Comparison of ENCODE assay signal across 14 mouse cellular contexts in the genomic region with DNA sequence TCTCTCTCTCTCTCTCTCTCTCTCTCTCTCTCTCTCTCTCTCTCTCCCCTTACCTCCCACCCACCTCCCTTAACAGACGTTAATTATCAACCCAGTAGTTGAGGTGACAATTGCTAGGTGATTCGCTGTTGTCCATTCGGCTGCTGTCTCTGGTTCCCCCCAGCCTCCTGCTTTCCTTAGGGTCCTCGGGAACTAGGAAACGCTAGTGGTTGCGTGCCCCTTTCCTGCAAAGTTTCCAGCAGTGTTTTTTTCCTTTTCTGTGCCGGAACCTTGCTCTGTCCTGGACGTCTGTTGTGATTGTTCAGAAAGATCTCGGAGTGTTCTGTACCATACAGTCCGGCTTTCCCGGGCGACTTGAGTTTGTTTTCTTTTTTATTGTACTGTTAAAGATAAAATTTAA. TPM values are rescaled to one million over a fixed set of nuclear protein-coding genes. Genes with fewer than 3 reads are reported as not detected.
DNase-seq lines count a peak whose midpoint lies in the region; ATAC-seq and TF ChIP-seq lines count a peak whose summit lies in the region.
"Had no signal": no experiment of that assay in that cellular context is flagged by ENCODE, and none has a peak within 500 bp of the region (broad histone marks: within the 10 kb centered on the region; RNA-seq: fewer than 3 reads in every experiment).

No protein-coding gene starts in this region.

- H3K4me2 ChIP-seq in heart, embryonic 11.5 days, result peak overlapping the region; percentile 45
- peak overlapping the region; percentile 27; the same call in 1 of the 2 replicates for H3K4me2 ChIP-seq in liver, postnatal 0 days (ENCODE audit: low read depth, low read length)
- no peak overlapping the region for H3K4me2 ChIP-seq in liver, embryonic 12.5 days
- peak overlapping the region; percentile 50 for H3K4me2 ChIP-seq in embryonic facial prominence, embryonic 14.5 days (ENCODE audit: low read depth, low read length)
- peak overlapping the region; percentile 41; the same call in 1 of the 2 replicates for H3K4me2 ChIP-seq in neural tube, embryonic 13.5 days
- H3K4me2 ChIP-seq: midbrain, embryonic 12.5 days had no signal

- TF ChIP-seq EP300 in liver, postnatal 0 days (IDR thresholded peaks at IDR 0.05; ENCODE audit: low read depth), result no peak

- no peak for ATAC-seq in heart, embryonic 11.5 days (replicated peaks; ENCODE audit: insufficient number of reproducible peaks, low FRiP score, low TSS enrichment)
- ATAC-seq in liver, postnatal 0 days, result no peak
- no peak for ATAC-seq in liver, embryonic 12.5 days
- ATAC-seq in embryonic facial prominence, embryonic 14.5 days (ENCODE audit: low read depth), result no peak
- ATAC-seq in neural tube, embryonic 13.5 days (ENCODE audit: low read depth), result no peak
- ATAC-seq: Patski had no signal

- peaks cover 11% of the 10 kb centered on the region for H3K4me1 ChIP-seq in heart, embryonic 11.5 days (ENCODE audit: control insufficient read depth, insufficient read depth, low read length)
- peaks cover 16% of the 10 kb centered on the region for H3K4me1 ChIP-seq in liver, postnatal 0 days (ENCODE audit: insufficient read depth)
- peaks cover 19% of the 10 kb centered on the region for H3K4me1 ChIP-seq in liver, embryonic 12.5 days
- no peaks in the 10 kb centered on the region for H3K4me1 ChIP-seq in embryonic facial prominence, embryonic 14.5 days (ENCODE audit: control insufficient read depth, insufficient read depth, low read length)
- peaks cover 20% of the 10 kb centered on the region for H3K4me1 ChIP-seq in neural tube, embryonic 13.5 days (replicated peaks)

- no peak overlapping the region for H3K9ac ChIP-seq in heart, embryonic 11.5 days (ENCODE audit: low read depth, low read length)
- no peak overlapping the region for H3K9ac ChIP-seq in liver, postnatal 0 days (replicated peaks)
- H3K9ac ChIP-seq in liver, embryonic 12.5 days, result no peak overlapping the region
- H3K9ac ChIP-seq in embryonic facial prominence, embryonic 14.5 days (ENCODE audit: low read depth, low read length), result peak overlapping the region; percentile 67
- no peak overlapping the region for H3K9ac ChIP-seq in neural tube, embryonic 13.5 days
- H3K9ac ChIP-seq: midbrain, embryonic 12.5 days had no signal

- H3K27ac ChIP-seq in heart, embryonic 11.5 days (ENCODE audit: low read depth, low read length), result no peak overlapping the region
- H3K27ac ChIP-seq in liver, postnatal 0 days (ENCODE audit: low read depth), result no peak overlapping the region
- H3K27ac ChIP-seq in liver, embryonic 12.5 days, result no peak overlapping the region
- peak overlapping the region; percentile 68; the same call in 1 of the 2 replicates for H3K27ac ChIP-seq in embryonic facial prominence, embryonic 14.5 days (replicated peaks; ENCODE audit: low read depth, low read length)
- no peak overlapping the region for H3K27ac ChIP-seq in neural tube, embryonic 13.5 days (replicated peaks)
- H3K27ac ChIP-seq: midbrain, embryonic 12.5 days had no signal

- no peak for TF ChIP-seq CTCF in liver, postnatal 0 days (IDR thresholded peaks at IDR 0.05; ENCODE audit: low read depth)

- DNase-seq in heart, adult 9 months (ENCODE audit: low spot score in 2 of 2), result no peak
- DNase-seq in liver, postnatal 0 days, result no peak
- DNase-seq in embryonic facial prominence, embryonic 14.5 days (ENCODE audit: low spot score), result no peak
- DNase-seq in thymus, adult 18-20 months, result no peak
- no peak for DNase-seq in ovary, postnatal 14 days (ENCODE audit: low spot score)
- DNase-seq: adrenal gland, postnatal 36 days; cerebellum, adult 2 months; gastrocnemius, postnatal 14 days had no signal

- peaks cover 89% of the 10 kb centered on the region for H3K27me3 ChIP-seq in heart, embryonic 11.5 days (ENCODE audit: control insufficient read depth, insufficient read depth, low read length)
- H3K27me3 ChIP-seq in liver, postnatal 0 days (ENCODE audit: insufficient read depth, low read length), result peaks cover 93% of the 10 kb centered on the region
- H3K27me3 ChIP-seq in liver, embryonic 12.5 days (replicated peaks), result peaks cover 94% of the 10 kb centered on the region
- H3K27me3 ChIP-seq in embryonic facial prominence, embryonic 14.5 days (replicated peaks; ENCODE audit: control insufficient read depth, insufficient read depth, low read length), result peaks cover 92% of the 10 kb centered on the region
- peaks cover 96% of the 10 kb centered on the region for H3K27me3 ChIP-seq in neural tube, embryonic 13.5 days
- H3K27me3 ChIP-seq: Patski had no signal

- no peaks in the 10 kb centered on the region for H3K36me3 ChIP-seq in heart, embryonic 11.5 days (ENCODE audit: control insufficient read depth, insufficient read depth, low read length)
- no peaks in the 10 kb centered on the region for H3K36me3 ChIP-seq in liver, postnatal 0 days (replicated peaks; ENCODE audit: insufficient read depth, low read length)
- no peaks in the 10 kb centered on the region for H3K36me3 ChIP-seq in liver, embryonic 12.5 days
- no peaks in the 10 kb centered on the region for H3K36me3 ChIP-seq in embryonic facial prominence, embryonic 14.5 days (ENCODE audit: control insufficient read depth, insufficient read depth, low read length)
- no peaks in the 10 kb centered on the region for H3K36me3 ChIP-seq in neural tube, embryonic 13.5 days
- H3K36me3 ChIP-seq: midbrain, embryonic 12.5 days had no signal

- WGBS in heart, embryonic 11.5 days (ENCODE audit: insufficient replicate concordance), result under 1% methylated on average over 12 of the region's 12 CpGs
- WGBS in liver, postnatal 0 days (ENCODE audit: insufficient replicate concordance), result 4% methylated on average over 12 of the region's 12 CpGs
- WGBS in liver, embryonic 12.5 days (ENCODE audit: insufficient replicate concordance), result 3% methylated on average over 12 of the region's 12 CpGs
- under 1% methylated on average over 12 of the region's 12 CpGs for WGBS in embryonic facial prominence, embryonic 14.5 days
- under 1% methylated on average over 12 of the region's 12 CpGs for WGBS in neural tube, embryonic 13.5 days

- H3K9me3 ChIP-seq in heart, embryonic 11.5 days (replicated peaks; ENCODE audit: control insufficient read depth, low read length), result no peaks in the 10 kb centered on the region
- H3K9me3 ChIP-seq in liver, postnatal 0 days (ENCODE audit: low read length), result no peaks in the 10 kb centered on the region
- H3K9me3 ChIP-seq in liver, embryonic 12.5 days (replicated peaks), result no peaks in the 10 kb centered on the region
- no peaks in the 10 kb centered on the region for H3K9me3 ChIP-seq in embryonic facial prominence, embryonic 14.5 days (ENCODE audit: control insufficient read depth, low read length)
- H3K9me3 ChIP-seq in neural tube, embryonic 13.5 days, result no peaks in the 10 kb centered on the region
- H3K9me3 ChIP-seq: midbrain, embryonic 12.5 days had no signal

- H3K4me3 ChIP-seq in heart, embryonic 11.5 days (ENCODE audit: low read depth, low read length), result no peak overlapping the region
- H3K4me3 ChIP-seq in liver, postnatal 0 days (ENCODE audit: low read depth, low read length), result peak overlapping the region; percentile 5; the same call in 1 of the 2 replicates
- H3K4me3 ChIP-seq in liver, embryonic 12.5 days, result no peak overlapping the region
- H3K4me3 ChIP-seq in embryonic facial prominence, embryonic 14.5 days (ENCODE audit: low read depth, low read length), result peak overlapping the region; percentile 41
- peak overlapping the region; percentile 29; the same call in 1 of the 2 replicates for H3K4me3 ChIP-seq in neural tube, embryonic 13.5 days
- H3K4me3 ChIP-seq: midbrain, embryonic 12.5 days had no signal

RNA-seq across cellular contexts. Expression of a gene that starts 6.2 kb away (rescaled TPM):
- 0.08 and 0.50 TPM in 2 replicates for polyA plus RNA-seq in heart, embryonic 11.5 days (2014; fragmentation: Nextera tagmentation; extraction: Ambion mirVana)
- polyA plus RNA-seq in liver, postnatal 0 days (2015; fragmentation: Nextera tagmentation; extraction: Ambion mirVana), result 0.11 and 0.13 TPM in 2 replicates
- 0.26 and 0.32 TPM in 2 replicates for polyA plus RNA-seq in liver, embryonic 12.5 days (2016; fragmentation: Nextera tagmentation; extraction: Ambion mirVana)
- polyA plus RNA-seq in embryonic facial prominence, embryonic 14.5 days (2014; fragmentation: Nextera tagmentation; extraction: Ambion mirVana), result 9.2 and 9.4 TPM in 2 replicates
- 0.56 and 2.2 TPM in 2 replicates for polyA plus RNA-seq in neural tube, embryonic 13.5 days (2015; fragmentation: Nextera tagmentation; extraction: Ambion mirVana)
- polyA plus RNA-seq: cerebellum, adult 2 months; liver, adult 2 months had no signal

Comparison
In these comparisons a context has a peak if more than half of its experiments do, and no peak if none do; other contexts are left out.
1. H3K4me3 ChIP-seq: peak in liver, postnatal 0 days (single experiment), embryonic facial prominence, embryonic 14.5 days (single experiment) and neural tube, embryonic 13.5 days (single experiment); none in heart, embryonic 11.5 days (single experiment) and liver, embryonic 12.5 days (single experiment).